In genomic region chr3:119333335-119334305, GRCm38 (mm10) we compare ENCODE assay signal across 13 mouse cellular contexts.
A peak's percentile ranks its signal among the peaks of the same experiment; 100 is the strongest.
DNase-seq lines count a peak whose midpoint lies in the region; ATAC-seq lines count a peak whose summit lies in the region.
"Had no signal": no experiment of that assay in that cellular context is flagged by ENCODE, and none has a peak within 500 bp of the region (broad histone marks: within the 10 kb centered on the region; RNA-seq: fewer than 3 reads in every experiment).

No protein-coding gene starts in this region.

- no peak overlapping the region; the same call in 1 of the 2 replicates for H3K27ac ChIP-seq in heart, embryonic 13.5 days (replicated peaks)
- H3K27ac ChIP-seq: gastrocnemius, adult 2 months; stomach, embryonic 15.5 days had no signal

- intact Hi-C loops in heart, postnatal 36 days (cut with DNase I) = no loop called here
- intact Hi-C loops in gastrocnemius, postnatal 36 days (cut with DNase I) = no loop called here

- no peaks in the 10 kb centered on the region for H3K27me3 ChIP-seq in heart, embryonic 13.5 days (replicated peaks)
- H3K27me3 ChIP-seq: stomach, embryonic 15.5 days had no signal

- no peaks in the 10 kb centered on the region for H3K9me3 ChIP-seq in heart, embryonic 13.5 days
- H3K9me3 ChIP-seq: stomach, embryonic 15.5 days had no signal

- no peaks in the 10 kb centered on the region for H3K36me3 ChIP-seq in heart, embryonic 13.5 days
- H3K36me3 ChIP-seq: stomach, embryonic 15.5 days had no signal

- no peak overlapping the region for H3K9ac ChIP-seq in heart, embryonic 13.5 days
- H3K9ac ChIP-seq: stomach, embryonic 15.5 days had no signal

- H3K4me1 ChIP-seq in heart, embryonic 13.5 days = peaks cover 14% of the 10 kb centered on the region
- H3K4me1 ChIP-seq: stomach, embryonic 15.5 days had no signal

- no peak for ATAC-seq in heart, embryonic 13.5 days (ENCODE audit: extremely low read depth, insufficient number of reproducible peaks, low FRiP score, low TSS enrichment)
- ATAC-seq: CD4-positive, CD25-positive, alpha-beta regulatory T cell, adult 4 months; intestine, postnatal 0 days had no signal

- no peak for DNase-seq in heart, postnatal 36 days
- peak; percentile 41 for DNase-seq in testis, postnatal 10 days (ENCODE audit: low spot score)
- DNase-seq in testis, postnatal 14 days (ENCODE audit: low spot score) = no peak
- peak; percentile 14 to 40 for DNase-seq in layer of hippocampus, postnatal 10 days (ENCODE audit: low spot score in 2 of 2)
- DNase-seq in T-cell, adult 2 months (ENCODE audit: low spot score) = no peak
- no peak for DNase-seq in gastrocnemius, postnatal 36 days
- DNase-seq in ovary, postnatal 10 days (ENCODE audit: low spot score) = no peak
- DNase-seq: gastrocnemius, adult 2 months; lung, adult 18-20 months had no signal

- H3K4me3 ChIP-seq in heart, embryonic 13.5 days = no peak overlapping the region
- H3K4me3 ChIP-seq: gastrocnemius, adult 2 months; stomach, embryonic 15.5 days had no signal

- H3K4me2 ChIP-seq in heart, embryonic 13.5 days = peak overlapping the region; percentile 22; the same call in 1 of the 2 replicates
- H3K4me2 ChIP-seq: stomach, embryonic 15.5 days had no signal

- WGBS in heart, embryonic 13.5 days = 26% methylated on average over 7 of the region's 7 CpGs

Comparison
In these comparisons a context has a peak if more than half of its experiments do, and no peak if none do; other contexts are left out.
1. DNase-seq: peak in testis, postnatal 10 days (single experiment) and layer of hippocampus, postnatal 10 days (2 of 2); none in heart, postnatal 36 days (0 of 2), testis, postnatal 14 days (single experiment), T-cell, adult 2 months (single experiment), gastrocnemius, postnatal 36 days (0 of 2) and ovary, postnatal 10 days (single experiment).